Mouse (Mus musculus) erythroblast, embryonic 14.5 days (primary cell): ENCODE measurements around the gene Fut9. TPM values are rescaled to one million over a fixed set of nuclear protein-coding genes. Genes with fewer than 3 reads are reported as not detected.

Experiments
- H3K27me3 ChIP-seq: 2 replicates; pipeline ENCODE4 v1.6.1; 2012; ENCODE audit warnings: inconsistent platforms; ENCODE audit not compliant: control insufficient read depth
- H3K36me3 ChIP-seq: 2 replicates; pipeline ENCODE4 v1.6.1; 2012; ENCODE audit warnings: mild to moderate bottlenecking, inconsistent platforms; ENCODE audit not compliant: control insufficient read depth
- H3K4me1 ChIP-seq: 2 replicates; pipeline ENCODE4 v1.6.1; 2012; ENCODE audit warnings: inconsistent platforms; ENCODE audit not compliant: control insufficient read depth
- H3K4me3 ChIP-seq: replicated peaks from 2 replicates; pipeline ENCODE3; 2012; ENCODE audit warnings: moderate library complexity, mild to moderate bottlenecking, inconsistent platforms
- H3K9me3 ChIP-seq: 2 replicates; pipeline ENCODE4 v1.6.1; 2012; ENCODE audit warnings: low read length, inconsistent platforms, mixed read lengths; ENCODE audit not compliant: control insufficient read depth
- GATA1 ChIP-seq: IDR thresholded peaks from 2 replicates; pipeline ENCODE4 v1.6.1; 2012; ENCODE audit warnings: low read length, inconsistent platforms, mixed read lengths
- TAL1 ChIP-seq: IDR thresholded peaks from 3 replicates; pipeline ENCODE4 v1.6.1; 2012; ENCODE audit warnings: low read length, inconsistent platforms, mixed read lengths
- polyA plus RNA-seq: library from polyadenylated mRNA; stranded (reverse); fragments of >175 nt; gene quantifications from 2 replicates; pipeline ENCODE4 v1.2.3, GENCODE M21; 2012

Gene Fut9
- polyA plus RNA-seq, 1 experiment: not detected

GRCm38 (mm10) chr4:25661204-25661727 is 138.8 kb downstream of the Fut9 start:
- TF ChIP-seq TAL1 (no peak), GATA1 (no peak)
- Histone ChIP-seq H3K9me3 (no peaks in the 10 kb centered on the region; the same call in 1 of the 2 replicates), H3K36me3 (no peaks in the 10 kb centered on the region), H3K4me3 (no peak overlapping the region), H3K27me3 (no peaks in the 10 kb centered on the region), H3K4me1 (no peaks in the 10 kb centered on the region)

GRCm38 (mm10) chr4:25658792-25659191 is 141.3 kb downstream of the Fut9 start:
- no peak for TF ChIP-seq TAL1
- no peak for TF ChIP-seq GATA1
- H3K9me3 ChIP-seq: no peaks in the 10 kb centered on the region
- no peak overlapping the region for H3K4me3 ChIP-seq
- no peaks in the 10 kb centered on the region for H3K4me1 ChIP-seq
- no peaks in the 10 kb centered on the region for H3K27me3 ChIP-seq
- H3K36me3 ChIP-seq: no peaks in the 10 kb centered on the region

GRCm38 (mm10) chr4:25651902-25652301 is 148.1 kb downstream of the Fut9 start:
- H3K4me1 ChIP-seq: no peaks in the 10 kb centered on the region
- H3K27me3 ChIP-seq: no peaks in the 10 kb centered on the region
- no peaks in the 10 kb centered on the region for H3K36me3 ChIP-seq
- H3K9me3 ChIP-seq: no peaks in the 10 kb centered on the region; the same call in 1 of the 2 replicates
- TF ChIP-seq GATA1: no peak
- TF ChIP-seq TAL1: no peak
- no peak overlapping the region for H3K4me3 ChIP-seq

GRCm38 (mm10) chr4:25648107-25648506 is 151.9 kb downstream of the Fut9 start:
- no peaks in the 10 kb centered on the region for H3K4me1 ChIP-seq
- H3K36me3 ChIP-seq: no peaks in the 10 kb centered on the region
- no peak overlapping the region for H3K4me3 ChIP-seq
- TF ChIP-seq GATA1: no peak
- no peak for TF ChIP-seq TAL1
- H3K27me3 ChIP-seq: no peaks in the 10 kb centered on the region
- no peaks in the 10 kb centered on the region; the same call in 1 of the 2 replicates for H3K9me3 ChIP-seq

- no peaks in the 10 kb centered on the region for H3K27me3 ChIP-seq
- no peaks in the 10 kb centered on the region for H3K4me1 ChIP-seq
- no peak overlapping the region for H3K4me3 ChIP-seq
- TF ChIP-seq TAL1 (no peak), GATA1 (no peak)
- H3K36me3 ChIP-seq: no peaks in the 10 kb centered on the region
- no peaks in the 10 kb centered on the region; the same call in 1 of the 2 replicates for H3K9me3 ChIP-seq
These were observed 152.5 kb downstream of the Fut9 start for GRCm38 (mm10) chr4:25647593-25647992.

GRCm38 (mm10) chr4:25645580-25645979 is 154.5 kb downstream of the Fut9 start:
- TF ChIP-seq TAL1: no peak
- no peak for TF ChIP-seq GATA1
- Histone ChIP-seq H3K36me3 (no peaks in the 10 kb centered on the region), H3K4me3 (no peak overlapping the region), H3K27me3 (no peaks in the 10 kb centered on the region), H3K4me1 (no peaks in the 10 kb centered on the region), H3K9me3 (no peaks in the 10 kb centered on the region; the same call in 1 of the 2 replicates)

GRCm38 (mm10) chr4:25641993-25642392 is 158.1 kb downstream of the Fut9 start:
- Histone ChIP-seq H3K36me3 (no peaks in the 10 kb centered on the region), H3K4me1 (no peaks in the 10 kb centered on the region), H3K27me3 (no peaks in the 10 kb centered on the region), H3K9me3 (no peaks in the 10 kb centered on the region; the same call in 1 of the 2 replicates), H3K4me3 (no peak overlapping the region)
- no peak for TF ChIP-seq GATA1
- TF ChIP-seq TAL1: no peak

- no peak for TF ChIP-seq GATA1
- no peak for TF ChIP-seq TAL1
- H3K36me3 ChIP-seq: no peaks in the 10 kb centered on the region
- no peaks in the 10 kb centered on the region for H3K4me1 ChIP-seq
- H3K27me3 ChIP-seq: no peaks in the 10 kb centered on the region
- no peak overlapping the region for H3K4me3 ChIP-seq
- H3K9me3 ChIP-seq: no peaks in the 10 kb centered on the region
These were observed 166.8 kb downstream of the Fut9 start for GRCm38 (mm10) chr4:25633262-25633661.

- TF ChIP-seq TAL1 (no peak), GATA1 (no peak)
- no peak overlapping the region for H3K4me3 ChIP-seq
These were observed 171.9 kb downstream of the Fut9 start for GRCm38 (mm10) chr4:25628113-25628512.

GRCm38 (mm10) chr4:25627467-25627866 is 172.6 kb downstream of the Fut9 start:
- Histone ChIP-seq H3K9me3 (no peaks in the 10 kb centered on the region), H3K27me3 (no peaks in the 10 kb centered on the region), H3K36me3 (no peaks in the 10 kb centered on the region), H3K4me3 (no peak overlapping the region), H3K4me1 (no peaks in the 10 kb centered on the region)
- TF ChIP-seq GATA1 (no peak), TAL1 (no peak)

More at GRCm38 (mm10) chr4:25628113-25628512, 171.9 kb downstream of the Fut9 start:
- Histone ChIP-seq H3K36me3 (no peaks in the 10 kb centered on the region), H3K4me1 (no peaks in the 10 kb centered on the region), H3K9me3 (no peaks in the 10 kb centered on the region), H3K27me3 (no peaks in the 10 kb centered on the region)
